Mouse (Mus musculus): Measurements from ENCODE around the gene Rap1gds1. TPM values are rescaled to one million over a fixed set of nuclear protein-coding genes. Genes with fewer than 3 reads are reported as not detected.
A peak's percentile ranks its signal among the peaks of the same experiment; 100 is the strongest.

Rap1gds1 gene
- polyA plus RNA-seq, 1 experiment from 2014 or later: 69.7 TPM

- no peak overlapping the region for H3K4me2 ChIP-seq (ENCODE audit: low read length)
- WGBS: 95% methylated on average over 4 of the region's 4 CpGs
- no peak overlapping the region for H3K9ac ChIP-seq (replicated peaks; ENCODE audit: low read length)
- H3K4me1 ChIP-seq (ENCODE audit: control insufficient read depth, insufficient read depth, low read length): no peaks in the 10 kb centered on the region
- H3K9me3 ChIP-seq (ENCODE audit: control insufficient read depth, low read length): no peaks in the 10 kb centered on the region
- ATAC-seq (ENCODE audit: low FRiP score, low TSS enrichment) (no peak), DNase-seq (no peak)
- no peak overlapping the region for H3K27ac ChIP-seq (replicated peaks; ENCODE audit: low read depth, low read length)
- no peaks in the 10 kb centered on the region for H3K36me3 ChIP-seq (ENCODE audit: control insufficient read depth, insufficient read depth, low read length)
- H3K27me3 ChIP-seq (ENCODE audit: control insufficient read depth, insufficient read depth, low read length): no peaks in the 10 kb centered on the region
- H3K4me3 ChIP-seq (replicated peaks; ENCODE audit: low read depth, low read length): no peak overlapping the region
These were observed 158.4 kb downstream of the Rap1gds1 start for GRCm38 (mm10) chr3:138916591-138916990.

GRCm38 (mm10) chr3:138914626-138915288 lies 160.2 kb downstream of the Rap1gds1 start:
- WGBS: 70% methylated on average over 8 of the region's 8 CpGs
- H3K27me3 ChIP-seq (ENCODE audit: control insufficient read depth, insufficient read depth, low read length): no peaks in the 10 kb centered on the region
- no peaks in the 10 kb centered on the region for H3K4me1 ChIP-seq (ENCODE audit: control insufficient read depth, insufficient read depth, low read length)
- no peak for DNase-seq
- no peak for ATAC-seq (ENCODE audit: low FRiP score, low TSS enrichment)
- no peaks in the 10 kb centered on the region for H3K9me3 ChIP-seq (ENCODE audit: control insufficient read depth, low read length)
- no peak overlapping the region for H3K27ac ChIP-seq (replicated peaks; ENCODE audit: low read depth, low read length)
- no peak overlapping the region for H3K9ac ChIP-seq (replicated peaks; ENCODE audit: low read length)
- H3K36me3 ChIP-seq (ENCODE audit: control insufficient read depth, insufficient read depth, low read length): no peaks in the 10 kb centered on the region
- H3K4me2 ChIP-seq (ENCODE audit: low read length): no peak overlapping the region
- H3K4me3 ChIP-seq (replicated peaks; ENCODE audit: low read depth, low read length): no peak overlapping the region

GRCm38 (mm10) chr3:138912504-138912903 lies 162.5 kb downstream of the Rap1gds1 start:
- Histone ChIP-seq H3K9me3 (ENCODE audit: control insufficient read depth, low read length) (no peaks in the 10 kb centered on the region), H3K4me3 (replicated peaks; ENCODE audit: low read depth, low read length) (no peak overlapping the region), H3K36me3 (ENCODE audit: control insufficient read depth, insufficient read depth, low read length) (no peaks in the 10 kb centered on the region), H3K4me2 (ENCODE audit: low read length) (no peak overlapping the region), H3K9ac (replicated peaks; ENCODE audit: low read length) (no peak overlapping the region), H3K4me1 (ENCODE audit: control insufficient read depth, insufficient read depth, low read length) (no peaks in the 10 kb centered on the region), H3K27ac (replicated peaks; ENCODE audit: low read depth, low read length) (no peak overlapping the region), H3K27me3 (ENCODE audit: control insufficient read depth, insufficient read depth, low read length) (no peaks in the 10 kb centered on the region)
- WGBS: 91% methylated on average over 8 of the region's 8 CpGs
- DNase-seq (no peak), ATAC-seq (ENCODE audit: low FRiP score, low TSS enrichment) (no peak)

- H3K4me2 ChIP-seq (ENCODE audit: low read length): no peak overlapping the region
- ATAC-seq (ENCODE audit: low FRiP score, low TSS enrichment) (no peak), DNase-seq (no peak)
- H3K4me1 ChIP-seq (ENCODE audit: control insufficient read depth, insufficient read depth, low read length): no peaks in the 10 kb centered on the region; the same call in 1 of the 2 replicates
- H3K36me3 ChIP-seq (ENCODE audit: control insufficient read depth, insufficient read depth, low read length): no peaks in the 10 kb centered on the region
- no peaks in the 10 kb centered on the region for H3K9me3 ChIP-seq (ENCODE audit: control insufficient read depth, low read length)
- H3K4me3 ChIP-seq (replicated peaks; ENCODE audit: low read depth, low read length): no peak overlapping the region
- no peak overlapping the region for H3K27ac ChIP-seq (replicated peaks; ENCODE audit: low read depth, low read length)
- H3K27me3 ChIP-seq (ENCODE audit: control insufficient read depth, insufficient read depth, low read length): no peaks in the 10 kb centered on the region
- no peak overlapping the region for H3K9ac ChIP-seq (replicated peaks; ENCODE audit: low read length)
- 85% methylated on average over 2 of the region's 2 CpGs for WGBS
These were observed 165.7 kb downstream of the Rap1gds1 start for GRCm38 (mm10) chr3:138909313-138909712.

- H3K4me3 ChIP-seq (replicated peaks; ENCODE audit: low read depth, low read length): no peak overlapping the region
- ATAC-seq (ENCODE audit: low FRiP score, low TSS enrichment): peak; percentile 72; the same call in 1 of the 2 replicates
- no peak overlapping the region for H3K9ac ChIP-seq (replicated peaks; ENCODE audit: low read length)
- no peak overlapping the region for H3K27ac ChIP-seq (replicated peaks; ENCODE audit: low read depth, low read length)
- peaks cover 13% of the 10 kb centered on the region for H3K36me3 ChIP-seq (ENCODE audit: control insufficient read depth, insufficient read depth, low read length)
- DNase-seq: peak; percentile 90
- no peaks in the 10 kb centered on the region for H3K27me3 ChIP-seq (ENCODE audit: control insufficient read depth, insufficient read depth, low read length)
- WGBS: 35% methylated on average over 17 of the region's 17 CpGs
- no peak overlapping the region for H3K4me2 ChIP-seq (ENCODE audit: low read length)
- H3K4me1 ChIP-seq (ENCODE audit: control insufficient read depth, insufficient read depth, low read length): no peaks in the 10 kb centered on the region; the same call in 1 of the 2 replicates
- H3K9me3 ChIP-seq (ENCODE audit: control insufficient read depth, low read length): no peaks in the 10 kb centered on the region
These were observed 168.7 kb downstream of the Rap1gds1 start for GRCm38 (mm10) chr3:138906112-138906880.

GRCm38 (mm10) chr3:138905678-138906077 lies 169.3 kb downstream of the Rap1gds1 start:
- no peak for ATAC-seq (ENCODE audit: low FRiP score, low TSS enrichment)
- 50% methylated on average over 7 of the region's 7 CpGs for WGBS
- Histone ChIP-seq H3K4me2 (ENCODE audit: low read length) (no peak overlapping the region), H3K4me1 (ENCODE audit: control insufficient read depth, insufficient read depth, low read length) (no peaks in the 10 kb centered on the region; the same call in 1 of the 2 replicates), H3K9me3 (ENCODE audit: control insufficient read depth, low read length) (no peaks in the 10 kb centered on the region), H3K36me3 (ENCODE audit: control insufficient read depth, insufficient read depth, low read length) (peaks cover 16% of the 10 kb centered on the region), H3K9ac (replicated peaks; ENCODE audit: low read length) (no peak overlapping the region), H3K27ac (replicated peaks; ENCODE audit: low read depth, low read length) (no peak overlapping the region), H3K4me3 (replicated peaks; ENCODE audit: low read depth, low read length) (no peak overlapping the region), H3K27me3 (ENCODE audit: control insufficient read depth, insufficient read depth, low read length) (no peaks in the 10 kb centered on the region)
- peak; percentile 27 for DNase-seq

- no peak overlapping the region for H3K27ac ChIP-seq (replicated peaks; ENCODE audit: low read depth, low read length)
- peaks cover 49% of the 10 kb centered on the region for H3K36me3 ChIP-seq (ENCODE audit: control insufficient read depth, insufficient read depth, low read length)
- DNase-seq (no peak), ATAC-seq (ENCODE audit: low FRiP score, low TSS enrichment) (no peak)
- WGBS: 91% methylated on average over 9 of the region's 9 CpGs
- no peaks in the 10 kb centered on the region for H3K4me1 ChIP-seq (ENCODE audit: control insufficient read depth, insufficient read depth, low read length)
- no peak overlapping the region for H3K9ac ChIP-seq (replicated peaks; ENCODE audit: low read length)
- H3K27me3 ChIP-seq (ENCODE audit: control insufficient read depth, insufficient read depth, low read length): no peaks in the 10 kb centered on the region
- H3K4me3 ChIP-seq (replicated peaks; ENCODE audit: low read depth, low read length): no peak overlapping the region
- no peaks in the 10 kb centered on the region for H3K9me3 ChIP-seq (ENCODE audit: control insufficient read depth, low read length)
- H3K4me2 ChIP-seq (ENCODE audit: low read length): no peak overlapping the region
These were observed 174.3 kb downstream of the Rap1gds1 start for GRCm38 (mm10) chr3:138900571-138901141.

- H3K27me3 ChIP-seq (ENCODE audit: control insufficient read depth, insufficient read depth, low read length): no peaks in the 10 kb centered on the region
- DNase-seq (no peak), ATAC-seq (ENCODE audit: low FRiP score, low TSS enrichment) (no peak)
- 99% methylated on average over 8 of the region's 8 CpGs for WGBS
- H3K4me2 ChIP-seq (ENCODE audit: low read length): no peak overlapping the region
- no peaks in the 10 kb centered on the region for H3K9me3 ChIP-seq (ENCODE audit: control insufficient read depth, low read length)
- H3K27ac ChIP-seq (replicated peaks; ENCODE audit: low read depth, low read length): no peak overlapping the region
- H3K36me3 ChIP-seq (ENCODE audit: control insufficient read depth, insufficient read depth, low read length): peaks cover 54% of the 10 kb centered on the region
- H3K4me3 ChIP-seq (replicated peaks; ENCODE audit: low read depth, low read length): no peak overlapping the region
- H3K9ac ChIP-seq (replicated peaks; ENCODE audit: low read length): no peak overlapping the region
- H3K4me1 ChIP-seq (ENCODE audit: control insufficient read depth, insufficient read depth, low read length): 0 out of 2 replicates have a peak, but pooled peaks cover 7% of the 10 kb centered on the region
These were observed 176.9 kb downstream of the Rap1gds1 start for GRCm38 (mm10) chr3:138898055-138898454.

Data from midbrain, embryonic 14.5 days (tissue).